Mouse (Mus musculus) erythroblast, embryonic 14.5 days (primary cell): ENCODE measurements around the gene Kif16b.

Experiments used
- GATA1 ChIP-seq: IDR thresholded peaks from 2 replicates; pipeline ENCODE4 v1.6.1; 2012; ENCODE audit warnings: low read length, inconsistent platforms, mixed read lengths
- TAL1 ChIP-seq: IDR thresholded peaks from 3 replicates; pipeline ENCODE4 v1.6.1; 2012; ENCODE audit warnings: low read length, inconsistent platforms, mixed read lengths

- TF ChIP-seq GATA1 (no peak), TAL1 (no peak)
Measured at GRCm38 (mm10) chr2:142589403-142590283, 311.7 kb downstream of the Kif16b start.
